Mouse (Mus musculus) activated CD4-positive, CD25-positive, alpha-beta regulatory T cell, adult 4 months (primary cell): Measurements from ENCODE around the gene Olfr516. TPM values are rescaled to one million over a fixed set of nuclear protein-coding genes. Genes with fewer than 3 reads are reported as not detected.

Source experiments
- ATAC-seq: one replicate; pipeline ENCODE4 v1.8.0; 2017
- polyA plus RNA-seq, 2 experiments: library from polyadenylated mRNA; unstranded; fragments of 100-300 nt; shearing (Covaris generic); gene quantifications; one replicate each; pipeline ENCODE4 v1.2.1; 2017

Gene Olfr516
- polyA plus RNA-seq, result not detected

DNA sequence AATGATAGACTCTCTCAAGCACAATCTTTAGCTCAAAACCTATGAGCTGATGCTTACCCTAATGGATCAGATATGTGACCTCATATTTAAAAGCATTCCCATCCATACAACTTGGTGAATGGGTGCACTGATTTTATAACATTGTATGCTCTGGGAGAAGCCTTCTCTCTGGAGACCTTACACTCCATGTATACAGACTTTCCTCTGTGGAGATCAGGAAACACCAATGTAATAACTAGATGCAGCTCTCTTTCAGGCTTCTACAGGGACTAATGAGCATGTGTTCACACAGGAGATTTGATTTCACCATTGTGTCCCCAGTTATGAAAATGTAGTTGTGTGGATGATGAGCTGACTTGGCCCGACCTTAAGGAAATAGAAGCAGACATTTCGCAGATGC, at the start of gene Olfr516:
Gene Olfr516, minus strand, starts transcription at position 101 of the 400 bp plus-strand sequence.
- no peak for ATAC-seq

DNA sequence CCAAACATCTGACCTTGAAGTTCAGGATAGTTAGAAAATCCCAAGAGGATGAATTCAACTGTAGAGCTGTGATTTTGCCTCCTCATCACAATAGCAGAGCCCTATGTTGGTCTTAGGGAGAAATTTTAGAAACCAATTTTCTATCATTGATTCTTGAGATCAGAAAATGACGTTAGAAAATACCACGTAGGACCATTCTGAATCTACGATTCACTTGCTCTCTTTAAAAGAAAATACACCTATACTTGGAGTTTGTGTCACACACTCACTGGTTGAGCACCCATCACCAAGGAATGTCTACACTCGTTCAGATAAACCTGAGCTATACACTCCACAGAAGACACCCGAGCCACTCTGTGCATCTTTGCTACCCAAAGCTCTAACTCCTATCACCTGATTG, 44.0 kb upstream of the Olfr516 start, which contains the start of gene Olfr519:
Gene Olfr519, minus strand, starts transcription at position 101 of the 400 bp plus-strand sequence.
- no peak for ATAC-seq

DNA sequence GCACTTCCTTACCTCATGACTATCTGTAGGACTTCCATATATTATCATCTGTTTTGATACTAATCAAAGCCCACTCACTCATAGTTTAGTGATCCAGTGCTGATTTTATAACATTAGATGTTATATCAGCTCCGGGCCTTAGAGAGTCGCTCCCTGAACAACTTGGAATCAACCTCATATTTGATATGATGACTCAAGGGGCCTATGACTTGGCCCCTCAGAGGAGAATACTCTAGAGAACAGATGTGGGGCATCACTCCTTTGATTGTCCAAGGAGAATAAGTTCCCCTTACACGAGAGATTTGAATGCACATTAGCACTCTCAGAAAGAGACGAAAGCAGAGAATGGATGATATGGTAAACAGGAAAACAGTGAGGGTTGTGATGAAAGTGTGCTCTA, 34.6 kb upstream of the Olfr516 start, which contains the start of gene Olfr518:
Gene Olfr518, minus strand, starts transcription at position 101 of the 400 bp plus-strand sequence.
- no peak for ATAC-seq

DNA sequence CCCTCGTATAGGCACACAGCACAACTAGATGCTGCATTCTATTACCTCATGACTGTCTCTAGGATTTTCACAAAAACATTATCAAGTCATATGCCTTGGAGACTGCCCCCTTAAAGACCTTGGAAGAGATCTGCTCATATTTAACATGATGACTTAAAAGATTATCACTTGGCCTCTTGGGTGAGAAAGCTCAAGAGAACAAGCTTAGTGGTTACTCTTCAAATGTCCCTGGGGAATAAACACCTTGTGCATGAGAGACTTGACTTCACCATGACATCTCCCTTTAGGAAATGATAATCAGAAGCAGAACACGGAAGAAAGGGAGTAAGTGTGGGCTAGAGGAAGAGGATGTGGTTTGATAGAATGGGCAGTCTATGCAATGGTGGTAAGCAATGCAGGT, 21.9 kb upstream of the Olfr516 start, which contains the start of gene Olfr517:
Gene Olfr517, minus strand, starts transcription at position 101 of the 400 bp plus-strand sequence.
- no peak for ATAC-seq

DNA sequence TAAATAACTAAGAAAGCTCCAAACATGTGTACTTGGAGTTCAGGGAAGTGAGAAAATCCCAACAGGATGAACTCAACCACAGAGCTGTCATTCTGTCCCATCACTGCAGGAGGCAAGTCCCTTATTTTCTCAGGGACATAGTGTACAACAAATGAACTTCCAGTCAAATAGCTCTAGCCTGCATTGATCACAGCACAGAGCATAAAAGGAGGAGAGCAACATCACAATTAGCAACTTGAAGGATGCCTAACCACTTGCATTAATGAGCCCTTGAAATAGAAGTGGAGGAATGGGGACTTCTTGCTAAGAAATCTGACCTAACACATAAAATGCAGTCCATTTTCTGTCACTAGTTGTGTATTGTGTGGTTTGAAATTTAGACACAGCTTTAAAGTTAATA, 24.4 kb downstream of the Olfr516 start, which contains the start of gene Olfr514:
Gene Olfr514, minus strand, starts transcription at position 101 of the 400 bp plus-strand sequence.
- ATAC-seq, result no peak

DNA sequence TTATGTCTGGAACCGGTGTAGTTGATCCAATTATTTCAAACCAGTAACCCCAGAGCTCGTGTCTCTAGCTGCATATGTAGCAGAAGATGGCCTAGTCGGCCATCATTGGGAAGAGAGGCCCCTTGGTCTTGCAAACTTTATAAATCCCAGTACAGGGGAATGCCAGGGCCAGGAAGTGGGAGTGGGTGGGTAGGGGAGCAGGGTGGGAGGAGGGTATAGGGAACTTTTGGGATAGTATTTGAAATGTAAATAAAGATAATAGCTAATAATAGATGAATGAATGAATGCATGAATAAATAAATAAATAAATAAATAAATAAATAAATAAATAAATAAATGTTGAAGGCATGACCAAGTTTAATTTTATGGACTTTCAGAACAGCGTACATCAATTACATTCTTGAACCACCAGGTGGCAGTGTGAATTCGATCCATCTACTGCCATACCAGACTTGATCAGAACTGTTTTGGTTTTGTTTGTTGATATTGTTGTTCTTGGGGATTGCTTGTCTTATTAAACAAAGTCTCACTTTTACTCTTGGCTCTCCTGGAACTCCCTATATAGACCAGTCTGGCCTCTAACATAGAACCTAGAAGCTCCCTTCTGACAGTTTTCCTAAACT, 35.6 kb downstream of the Olfr516 start:
- peak; percentile 68 for ATAC-seq

DNA sequence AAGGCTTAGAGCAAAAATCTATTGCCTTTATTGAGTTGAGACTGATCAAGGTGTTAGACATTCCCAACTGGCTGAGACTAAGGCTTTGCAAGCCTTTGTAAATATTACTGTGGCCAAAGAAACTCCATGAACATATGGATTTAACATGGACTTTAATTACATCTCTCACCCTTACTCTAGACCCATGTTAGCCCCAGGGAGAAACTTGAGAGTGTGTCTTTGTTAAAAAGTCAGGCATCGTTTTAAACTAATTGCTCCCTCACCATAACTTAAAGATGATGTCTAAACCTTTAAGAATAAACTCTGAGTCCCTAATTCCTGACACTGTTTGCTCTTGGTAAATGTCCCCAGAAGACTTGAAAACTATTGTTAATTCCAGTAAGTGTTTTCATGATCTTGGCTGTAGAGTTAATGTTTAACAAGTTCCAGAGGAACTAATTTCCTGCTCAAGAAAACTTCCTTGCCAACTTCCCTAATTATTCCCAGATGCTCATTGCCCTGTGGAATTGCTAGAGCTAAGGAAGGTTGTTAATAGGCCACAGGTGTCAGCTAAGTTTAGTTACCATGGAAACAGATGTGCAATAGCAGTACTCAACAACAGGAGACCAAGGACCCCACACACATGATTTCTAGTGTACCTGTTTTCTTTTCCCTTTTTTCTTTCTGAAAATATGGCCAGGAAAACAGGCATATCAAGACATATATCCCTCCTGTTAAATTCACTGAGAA, 53.0 kb downstream of the Olfr516 start:
- no peak for ATAC-seq

Other genes starting within 250 kb of the Olfr516 start
- not detected for gene Olfr506, start 239.7 kb downstream of the Olfr516 start, polyA plus RNA-seq
- not detected for gene Olfr507, start 228.7 kb downstream of the Olfr516 start, polyA plus RNA-seq
- gene Olfr508, start 220.5 kb downstream of the Olfr516 start, polyA plus RNA-seq, result not detected
- gene Olfr509, start 198.6 kb downstream of the Olfr516 start, polyA plus RNA-seq, result not detected
- not detected for gene Olfr510, start 184.1 kb downstream of the Olfr516 start, polyA plus RNA-seq
- not detected for gene Olfr512, start 137.2 kb downstream of the Olfr516 start, polyA plus RNA-seq
- not detected for gene Olfr513, start 99.6 kb downstream of the Olfr516 start, polyA plus RNA-seq
- gene Olfr514, start 24.5 kb downstream of the Olfr516 start, polyA plus RNA-seq, result not detected
- not detected for gene Olfr517, start 21.9 kb upstream of the Olfr516 start, polyA plus RNA-seq
- gene Olfr518, start 34.5 kb upstream of the Olfr516 start, polyA plus RNA-seq, result not detected
- not detected for gene Olfr519, start 43.9 kb upstream of the Olfr516 start, polyA plus RNA-seq
- gene Nlrp10, start 79.6 kb upstream of the Olfr516 start, polyA plus RNA-seq, result under 1 TPM; 0.07 to 0.19 TPM
- gene Eif3f, start 83.9 kb upstream of the Olfr516 start, polyA plus RNA-seq, result 10 to 100 TPM; 34.6 to 48.4 TPM
- gene Tub, start 99.8 kb upstream of the Olfr516 start, polyA plus RNA-seq, result under 1 TPM; 0.24 to 0.29 TPM
- under 1 TPM; 0.15 to 0.20 TPM for gene Ric3, start 232.8 kb upstream of the Olfr516 start, polyA plus RNA-seq